Mouse (Mus musculus) adrenal gland, postnatal 4 days (tissue): ENCODE results near the gene Fgf11. TPM values are rescaled to one million over a fixed set of nuclear protein-coding genes. Genes with fewer than 3 reads are reported as not detected.
A peak's percentile ranks its signal among the peaks of the same experiment; 100 is the strongest.

Experiments used
- DNase-seq, 2 experiments: peaks; one replicate each; pipeline ENCODE4 v3.0.0; 2021 to 2022; ENCODE audit warnings: low spot score in 2 of 2, mixed read lengths in 2 of 2
- total RNA-seq, 2 experiments: library from RNA; stranded (reverse); gene quantifications; 2 replicates each; pipeline ENCODE4 v1.2.3; 2021

Gene Fgf11
- total RNA-seq, 2 experiments from 2014 or later = 3.4 to 4.8 TPM

GRCm38 (mm10) chr11:69784793-69785272, 16.8 kb downstream of the Fgf11 start:
- no peak for DNase-seq

GRCm38 (mm10) chr11:69781828-69782227, 19.8 kb downstream of the Fgf11 start:
- DNase-seq = no peak

GRCm38 (mm10) chr11:69778985-69779384, 22.7 kb downstream of the Fgf11 start:
- no peak for DNase-seq

- DNase-seq = no peak
These were observed 23.2 kb downstream of the Fgf11 start for GRCm38 (mm10) chr11:69778258-69778982.

- no peak for DNase-seq
These were observed 24.0 kb downstream of the Fgf11 start for GRCm38 (mm10) chr11:69777504-69778257.

GRCm38 (mm10) chr11:69776488-69776887, 25.2 kb downstream of the Fgf11 start:
- DNase-seq = no peak

GRCm38 (mm10) chr11:69775716-69776115, 25.9 kb downstream of the Fgf11 start:
- DNase-seq = no peak

GRCm38 (mm10) chr11:69774961-69775360, 26.7 kb downstream of the Fgf11 start:
- no peak for DNase-seq

- DNase-seq = no peak
These were observed 34.1 kb downstream of the Fgf11 start for GRCm38 (mm10) chr11:69767625-69767909.

- DNase-seq = no peak
These were observed 34.6 kb downstream of the Fgf11 start for GRCm38 (mm10) chr11:69766872-69767624.

- peak; percentile 41 to 50 for DNase-seq
These were observed 35.5 kb downstream of the Fgf11 start for GRCm38 (mm10) chr11:69766126-69766609.

- peak in 1 of 2 experiments; percentile 19 for DNase-seq
These were observed 36.2 kb downstream of the Fgf11 start, which contains the start of gene Zbtb4 for GRCm38 (mm10) chr11:69765221-69766125. Gene Zbtb4, plus strand, starts transcription at chr11:69765912.

GRCm38 (mm10) chr11:69763551-69763950, 38.1 kb downstream of the Fgf11 start:
- no peak for DNase-seq

- DNase-seq = no peak
These were observed 39.8 kb downstream of the Fgf11 start, which contains the start of gene Slc35g3 for GRCm38 (mm10) chr11:69761868-69762267. Gene Slc35g3, minus strand, starts transcription at chr11:69761968.

GRCm38 (mm10) chr11:69760901-69761200, 40.8 kb downstream of the Fgf11 start:
- no peak for DNase-seq

- DNase-seq = no peak
These were observed 41.3 kb downstream of the Fgf11 start for GRCm38 (mm10) chr11:69760160-69760900.

- peak; percentile 49 to 82 for DNase-seq
These were observed 42.5 kb downstream of the Fgf11 start for GRCm38 (mm10) chr11:69758971-69759721.

GRCm38 (mm10) chr11:69758478-69758970, 43.1 kb downstream of the Fgf11 start, which contains the start of gene Polr2a:
Gene Polr2a, minus strand, starts transcription at chr11:69758637.
- DNase-seq = peak; percentile 96 to 97

GRCm38 (mm10) chr11:69758090-69758456, 43.6 kb downstream of the Fgf11 start:
- peak; percentile 98 for DNase-seq
